9 mouse cellular contexts compared by ENCODE assay signal in genomic region chr8:91199876-91200275, GRCm38 (mm10). TPM values are rescaled to one million over a fixed set of nuclear protein-coding genes. Genes with fewer than 3 reads are reported as not detected.
DNase-seq lines count a peak whose midpoint lies in the region; ATAC-seq and TF ChIP-seq lines count a peak whose summit lies in the region.
"Had no signal": no experiment of that assay in that cellular context is flagged by ENCODE, and none has a peak within 500 bp of the region (broad histone marks: within the 10 kb centered on the region; RNA-seq: fewer than 3 reads in every experiment).

Gene Aktip (minus strand): TSS chr8:91199976.

- ATAC-seq in kidney, postnatal 0 days (replicated peaks; ENCODE audit: low FRiP score, low read depth) = no peak
- ATAC-seq in intestine, embryonic 15.5 days = no peak
- ATAC-seq in midbrain, postnatal 0 days (ENCODE audit: low FRiP score) = no peak

- H3K4me2 ChIP-seq in kidney, postnatal 0 days (ENCODE audit: low read length) = no peak within 1 kb of the TSS
- no peak within 1 kb of the TSS for H3K4me2 ChIP-seq in intestine, embryonic 15.5 days (replicated peaks)
- no peak within 1 kb of the TSS for H3K4me2 ChIP-seq in midbrain, postnatal 0 days (ENCODE audit: low read depth, low read length, poor library complexity, severe bottlenecking)
- H3K4me2 ChIP-seq: liver, embryonic 15.5 days had no signal

- no peak within 1 kb of the TSS for H3K27ac ChIP-seq in kidney, postnatal 0 days
- no peak within 1 kb of the TSS for H3K27ac ChIP-seq in intestine, embryonic 15.5 days
- H3K27ac ChIP-seq in midbrain, postnatal 0 days (ENCODE audit: low read depth, low read length) = no peak within 1 kb of the TSS
- H3K27ac ChIP-seq: liver, embryonic 15.5 days had no signal

- TF ChIP-seq CTCF in kidney, postnatal 0 days (IDR thresholded peaks at IDR 0.05; ENCODE audit: low read depth) = no peak
- no peak for TF ChIP-seq CTCF in midbrain, postnatal 0 days (IDR thresholded peaks at IDR 0.05)

- no peak within 1 kb of the TSS for H3K9ac ChIP-seq in kidney, postnatal 0 days (ENCODE audit: low read depth, low read length)
- H3K9ac ChIP-seq in intestine, embryonic 15.5 days = no peak within 1 kb of the TSS
- H3K9ac ChIP-seq in midbrain, postnatal 0 days (replicated peaks; ENCODE audit: low read length, poor library complexity, severe bottlenecking) = no peak within 1 kb of the TSS
- H3K9ac ChIP-seq: liver, embryonic 15.5 days had no signal

- no peaks in the 10 kb centered on the region for H3K27me3 ChIP-seq in kidney, postnatal 0 days (ENCODE audit: insufficient read depth, low read length)
- no peaks in the 10 kb centered on the region for H3K27me3 ChIP-seq in intestine, embryonic 15.5 days (replicated peaks)
- peaks cover 4% of the 10 kb centered on the region; the same call in 1 of the 2 replicates for H3K27me3 ChIP-seq in midbrain, postnatal 0 days (ENCODE audit: insufficient read depth, low read length)
- H3K27me3 ChIP-seq: liver, embryonic 15.5 days had no signal

- H3K4me1 ChIP-seq in kidney, postnatal 0 days (replicated peaks; ENCODE audit: insufficient read depth, low read length) = no peaks in the 10 kb centered on the region
- H3K4me1 ChIP-seq in intestine, embryonic 15.5 days (replicated peaks) = no peaks in the 10 kb centered on the region
- no peaks in the 10 kb centered on the region for H3K4me1 ChIP-seq in midbrain, postnatal 0 days (ENCODE audit: insufficient read depth, low read length)
- H3K4me1 ChIP-seq: liver, embryonic 15.5 days had no signal

- DNase-seq in kidney, postnatal 0 days (ENCODE audit: low spot score) = no peak
- no peak for DNase-seq in kidney, postnatal 36 days
- no peak for DNase-seq in adrenal gland, postnatal 4 days (ENCODE audit: low spot score in 2 of 2)
- DNase-seq in gonadal fat pad, adult 2 months (ENCODE audit: low read depth) = no peak
- DNase-seq in midbrain, postnatal 0 days (ENCODE audit: low spot score) = no peak
- DNase-seq in right cerebral cortex, postnatal 36 days (ENCODE audit: low spot score in 2 of 2) = no peak
- no peak for DNase-seq in spleen, postnatal 14 days (ENCODE audit: low spot score in 2 of 2)

- no peaks in the 10 kb centered on the region for H3K9me3 ChIP-seq in kidney, postnatal 0 days (replicated peaks; ENCODE audit: low read length)
- H3K9me3 ChIP-seq in intestine, embryonic 15.5 days = no peaks in the 10 kb centered on the region
- H3K9me3 ChIP-seq in midbrain, postnatal 0 days (ENCODE audit: low read length) = no peaks in the 10 kb centered on the region
- H3K9me3 ChIP-seq: liver, embryonic 15.5 days had no signal

- H3K36me3 ChIP-seq in kidney, postnatal 0 days (ENCODE audit: insufficient read depth, low read length) = no peaks in the 10 kb centered on the region
- no peaks in the 10 kb centered on the region for H3K36me3 ChIP-seq in intestine, embryonic 15.5 days
- H3K36me3 ChIP-seq in midbrain, postnatal 0 days (ENCODE audit: insufficient read depth, low read length) = no peaks in the 10 kb centered on the region
- H3K36me3 ChIP-seq: liver, embryonic 15.5 days had no signal

- WGBS in kidney, postnatal 0 days = 94% methylated on average over 7 of the region's 7 CpGs
- 89% methylated on average over 7 of the region's 7 CpGs for whole genome bisulfite sequencing in intestine, embryonic 15.5 days
- 93% methylated on average over 7 of the region's 7 CpGs for WGBS in midbrain, postnatal 0 days

- no peak within 1 kb of the TSS for H3K4me3 ChIP-seq in kidney, postnatal 0 days (replicated peaks; ENCODE audit: low read depth, low read length)
- no peak within 1 kb of the TSS for H3K4me3 ChIP-seq in intestine, embryonic 15.5 days (replicated peaks)
- H3K4me3 ChIP-seq in midbrain, postnatal 0 days (ENCODE audit: low read depth, low read length) = no peak within 1 kb of the TSS
- H3K4me3 ChIP-seq: liver, embryonic 15.5 days had no signal

RNA-seq across cellular contexts. Expression of gene Aktip, which starts in this region (rescaled TPM):
- polyA plus RNA-seq in kidney, postnatal 0 days (2015; fragmentation: Nextera tagmentation; extraction: Ambion mirVana) = 116 and 122 TPM in 2 replicates
- 10 to 100 TPM; 31.6 to 41.1 TPM for total RNA-seq in adrenal gland, postnatal 4 days (2021)
- 99.1 and 101 TPM in 2 replicates for polyA plus RNA-seq in gonadal fat pad, adult 2 months (2012; rRNA removed)
- 43.0 and 44.9 TPM in 2 replicates for polyA plus RNA-seq in intestine, embryonic 15.5 days (2015; fragmentation: Nextera tagmentation; extraction: Ambion mirVana)
- 133 and 163 TPM in 2 replicates for total RNA-seq in midbrain, postnatal 0 days (2014; rRNA removed)
- 133 and 134 TPM in 2 replicates for polyA plus RNA-seq in midbrain, postnatal 0 days (2015; fragmentation: Nextera tagmentation; extraction: Ambion mirVana)
